Mouse (Mus musculus): Measurements from ENCODE around the gene Myo16. TPM values are rescaled to one million over a fixed set of nuclear protein-coding genes. Genes with fewer than 3 reads are reported as not detected.

The Myo16 gene
- polyA plus RNA-seq, 1 experiment from 2014 or later = 0.50 TPM

DNA sequence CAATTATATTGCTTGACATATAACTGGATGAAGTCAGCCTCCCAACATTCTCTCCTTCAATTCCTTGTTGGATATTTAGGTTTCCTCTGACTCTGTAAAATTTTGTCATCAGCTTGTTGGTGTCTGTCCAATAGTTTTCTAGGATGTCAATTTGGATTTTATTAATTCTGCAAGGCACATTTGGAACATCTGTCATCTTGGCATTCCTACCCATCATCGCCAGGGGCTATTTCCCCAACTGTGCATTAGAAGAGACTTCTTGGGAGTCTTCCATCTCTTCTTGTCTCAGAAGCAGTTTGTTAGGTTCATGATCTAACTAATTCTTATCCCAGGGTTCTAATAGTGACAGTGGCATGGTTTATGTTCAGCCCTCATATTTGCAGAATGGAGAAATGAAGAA, 196.7 kb downstream of the Myo16 start:
- no peak for DNase-seq (ENCODE audit: extremely low spot score, low spot score)
- Histone ChIP-seq H3K27ac (no peak overlapping the region), H3K9me3 (no peaks in the 10 kb centered on the region; the same call in 1 of the 2 replicates), H3K27me3 (ENCODE audit: poor library complexity, severe bottlenecking) (no peaks in the 10 kb centered on the region), H3K4me3 (no peak overlapping the region), H3K4me1 (peaks cover 6% of the 10 kb centered on the region), H3K36me3 (replicated peaks) (no peaks in the 10 kb centered on the region)
- WGBS = 89% methylated on average over 1 of the region's 1 CpGs

DNA sequence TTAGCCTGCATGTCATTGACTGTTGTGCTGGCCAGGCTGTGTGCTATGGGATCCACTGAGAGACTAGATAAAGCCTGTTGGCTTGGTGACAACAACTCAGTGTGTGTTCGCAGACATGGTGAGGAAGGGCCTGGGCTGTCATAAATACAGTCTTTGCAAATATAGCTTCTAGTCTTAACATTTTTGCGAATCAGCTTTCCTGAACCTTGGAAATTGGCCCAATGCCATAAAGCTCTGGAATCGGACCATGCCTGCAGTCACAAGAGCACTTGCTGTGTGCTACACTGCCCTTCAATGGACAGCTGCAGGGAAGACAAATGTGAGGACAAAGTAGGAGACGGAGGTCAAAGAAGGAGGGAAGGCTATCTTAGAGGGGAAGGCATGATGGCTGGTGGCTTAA, 205.0 kb downstream of the Myo16 start:
- no peaks in the 10 kb centered on the region for H3K36me3 ChIP-seq (replicated peaks)
- 93% methylated on average over 4 of the region's 4 CpGs for WGBS
- no peak for DNase-seq (ENCODE audit: extremely low spot score, low spot score)
- H3K27ac ChIP-seq = no peak overlapping the region
- H3K4me1 ChIP-seq = peaks cover 11% of the 10 kb centered on the region
- H3K4me3 ChIP-seq = no peak overlapping the region
- H3K9me3 ChIP-seq = no peaks in the 10 kb centered on the region
- no peaks in the 10 kb centered on the region for H3K27me3 ChIP-seq (ENCODE audit: poor library complexity, severe bottlenecking)

DNA sequence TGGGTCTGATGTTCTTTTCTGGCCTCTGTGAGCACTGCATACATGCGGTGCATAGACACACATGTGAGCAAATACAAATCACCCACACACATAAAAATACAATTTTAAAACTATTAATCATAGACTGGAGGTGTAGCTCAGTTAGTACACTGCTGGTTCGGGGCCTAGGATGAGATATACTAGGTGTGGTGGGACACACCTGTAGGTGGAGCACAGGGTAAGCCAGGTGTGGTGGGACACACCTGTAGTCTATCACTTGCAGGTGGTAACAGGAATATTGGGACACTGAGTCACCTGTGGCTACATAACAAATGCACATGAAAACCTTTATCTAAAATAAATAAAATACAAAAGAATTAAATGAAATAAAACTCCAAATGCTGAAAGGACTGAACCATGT, 209.2 kb downstream of the Myo16 start:
- Histone ChIP-seq H3K27me3 (ENCODE audit: poor library complexity, severe bottlenecking) (no peaks in the 10 kb centered on the region), H3K4me1 (peaks cover 11% of the 10 kb centered on the region), H3K4me3 (no peak overlapping the region), H3K27ac (no peak overlapping the region), H3K9me3 (no peaks in the 10 kb centered on the region), H3K36me3 (replicated peaks) (no peaks in the 10 kb centered on the region)
- DNase-seq (ENCODE audit: extremely low spot score, low spot score) = no peak
- WGBS = 88% methylated on average over 2 of the region's 2 CpGs

DNA sequence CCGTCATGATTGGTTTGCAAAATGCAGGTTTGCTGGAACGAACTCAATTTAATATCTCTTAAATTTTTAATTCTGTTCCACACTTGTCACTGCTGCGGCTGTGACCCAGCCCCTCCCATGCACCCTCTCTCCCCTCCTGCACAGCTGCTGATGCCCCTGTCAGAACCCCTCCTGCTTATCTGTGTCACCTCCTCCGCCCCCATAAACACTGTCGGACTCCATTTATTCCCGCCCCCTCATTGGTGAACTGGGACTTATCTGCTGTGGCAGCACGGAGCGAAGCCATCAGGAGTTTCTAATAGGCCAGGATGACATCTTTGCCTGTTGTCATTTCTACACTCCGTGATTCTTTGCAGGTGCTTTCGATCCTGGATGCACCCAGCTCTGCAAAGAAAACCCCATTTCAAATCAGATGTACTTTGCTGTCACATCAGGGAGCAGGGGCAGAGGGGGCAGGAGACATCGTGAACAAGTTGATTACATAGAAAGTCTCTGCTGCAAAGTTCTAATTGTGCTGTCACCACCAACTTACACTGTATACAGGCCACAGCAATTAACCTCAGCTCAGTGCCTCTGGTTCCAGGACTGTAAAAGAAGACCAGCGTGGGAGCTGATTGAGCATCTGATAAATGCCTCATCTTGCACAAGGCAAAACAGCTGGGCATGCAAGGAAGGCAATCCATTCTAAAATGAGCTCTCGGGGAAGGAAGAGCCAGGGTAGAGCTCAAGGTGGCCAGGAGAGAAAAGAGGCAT, 210.1 kb downstream of the Myo16 start:
- DNase-seq (ENCODE audit: extremely low spot score, low spot score) = no peak
- H3K4me3 ChIP-seq = no peak overlapping the region
- H3K4me1 ChIP-seq = peaks cover 11% of the 10 kb centered on the region
- no peak overlapping the region for H3K27ac ChIP-seq
- no peaks in the 10 kb centered on the region for H3K36me3 ChIP-seq (replicated peaks)
- no peaks in the 10 kb centered on the region for H3K9me3 ChIP-seq
- H3K27me3 ChIP-seq (ENCODE audit: poor library complexity, severe bottlenecking) = no peaks in the 10 kb centered on the region
- WGBS = 81% methylated on average over 13 of the region's 13 CpGs

DNA sequence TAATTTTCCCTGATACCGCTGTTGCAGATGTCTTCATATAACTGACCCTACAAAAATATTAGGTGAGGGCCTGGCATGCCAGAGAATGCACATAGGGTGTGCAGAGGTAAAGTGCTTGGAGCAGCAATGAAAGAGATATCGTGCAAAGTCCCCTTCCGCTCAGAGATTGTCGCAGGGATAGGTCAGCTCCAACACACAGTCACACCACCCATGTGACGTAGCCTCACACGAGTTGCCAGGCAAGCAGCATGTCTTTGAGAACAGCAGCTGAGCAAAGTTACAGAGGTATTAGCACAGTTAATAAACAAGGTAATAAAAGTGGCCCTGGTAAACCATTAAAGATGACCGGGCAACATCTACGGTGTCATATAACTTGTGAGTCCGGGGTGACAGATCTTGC, 212.4 kb downstream of the Myo16 start:
- WGBS = 94% methylated on average over 9 of the region's 9 CpGs
- H3K9me3 ChIP-seq = no peaks in the 10 kb centered on the region
- H3K27me3 ChIP-seq (ENCODE audit: poor library complexity, severe bottlenecking) = no peaks in the 10 kb centered on the region
- H3K36me3 ChIP-seq (replicated peaks) = no peaks in the 10 kb centered on the region
- no peak for DNase-seq (ENCODE audit: extremely low spot score, low spot score)
- peaks cover 9% of the 10 kb centered on the region for H3K4me1 ChIP-seq
- no peak overlapping the region for H3K4me3 ChIP-seq
- no peak overlapping the region for H3K27ac ChIP-seq

DNA sequence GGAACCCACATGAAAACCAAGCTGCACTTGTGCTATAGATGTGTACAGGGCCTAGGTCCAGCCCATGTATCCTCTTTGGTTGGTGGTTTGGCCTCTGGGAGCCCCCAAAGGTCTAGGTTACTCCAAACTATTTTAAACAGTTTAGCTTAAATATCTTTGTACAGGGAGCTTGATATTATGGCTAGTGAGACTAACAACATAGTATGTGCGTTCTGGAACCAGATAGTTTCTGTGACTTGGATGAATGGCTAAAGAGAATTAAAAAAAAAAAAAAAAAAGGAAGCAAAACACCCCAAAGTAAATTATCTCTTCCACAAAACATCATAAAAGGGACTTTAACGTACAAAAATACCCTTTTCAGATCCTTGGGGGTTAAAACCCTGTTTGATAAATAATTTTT, 218.9 kb downstream of the Myo16 start:
- DNase-seq (ENCODE audit: extremely low spot score, low spot score) = no peak
- Histone ChIP-seq H3K4me3 (no peak overlapping the region), H3K9me3 (no peaks in the 10 kb centered on the region), H3K27ac (no peak overlapping the region), H3K36me3 (replicated peaks) (no peaks in the 10 kb centered on the region), H3K4me1 (no peaks in the 10 kb centered on the region), H3K27me3 (ENCODE audit: poor library complexity, severe bottlenecking) (no peaks in the 10 kb centered on the region)
- WGBS = 90% methylated on average over 2 of the region's 2 CpGs

DNA sequence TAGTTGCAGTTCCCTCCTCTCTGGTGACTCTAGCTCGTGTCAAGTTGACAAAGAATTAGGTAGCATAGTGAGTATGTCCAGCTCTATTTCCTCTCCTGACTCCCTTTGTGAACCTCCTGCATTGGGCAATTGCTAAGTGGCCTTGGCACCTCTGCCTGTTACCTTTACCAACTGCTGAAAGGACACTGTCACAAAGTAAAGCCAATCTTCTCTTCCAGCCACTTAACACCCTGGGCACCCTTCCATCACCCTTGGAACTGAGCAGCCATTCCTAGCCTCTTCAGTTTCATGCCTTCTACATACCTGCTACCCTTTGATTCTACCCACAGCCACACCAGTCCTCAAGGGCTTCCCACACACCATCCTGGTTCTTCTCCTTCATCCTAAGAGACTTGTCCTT, 233.4 kb downstream of the Myo16 start:
- H3K4me3 ChIP-seq = no peak overlapping the region
- H3K36me3 ChIP-seq (replicated peaks) = no peaks in the 10 kb centered on the region
- H3K27ac ChIP-seq = no peak overlapping the region
- H3K4me1 ChIP-seq = peaks cover 20% of the 10 kb centered on the region
- peaks cover 4% of the 10 kb centered on the region; the same call in 1 of the 2 replicates for H3K27me3 ChIP-seq (ENCODE audit: poor library complexity, severe bottlenecking)
- DNase-seq (ENCODE audit: extremely low spot score, low spot score) = no peak
- no peaks in the 10 kb centered on the region for H3K9me3 ChIP-seq
- WGBS = 73% methylated on average over 1 of the region's 1 CpGs

DNA sequence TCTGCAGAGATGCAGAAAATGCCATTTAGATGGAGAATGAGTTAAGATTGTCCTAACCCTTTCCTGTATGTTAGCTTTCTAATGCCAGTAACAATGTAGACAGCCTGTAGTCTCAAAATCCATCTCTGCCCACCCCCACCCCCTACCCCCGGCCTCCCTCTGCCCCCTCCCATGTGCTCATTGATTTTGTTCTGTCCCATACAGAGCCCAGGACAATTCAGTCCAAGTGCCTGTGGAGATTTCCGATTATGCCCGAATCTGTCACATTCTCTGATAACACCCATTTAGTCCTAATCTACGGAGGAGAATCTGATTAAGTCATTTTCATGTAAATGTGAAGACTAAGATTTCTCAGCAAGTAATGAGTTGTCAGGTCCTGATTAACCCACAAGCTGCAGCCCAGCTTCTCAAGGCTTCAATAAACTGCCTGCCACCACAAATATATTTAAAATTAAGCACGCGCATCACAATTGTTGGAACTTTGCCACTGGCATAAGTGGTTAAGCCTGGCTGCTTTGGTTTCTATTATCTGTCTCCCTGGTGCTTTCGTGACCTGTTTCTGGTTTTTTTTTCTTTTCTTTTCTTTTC, 237.5 kb downstream of the Myo16 start:
- 56% methylated on average over 7 of the region's 7 CpGs for WGBS
- no peak overlapping the region for H3K27ac ChIP-seq
- H3K4me1 ChIP-seq = peaks cover 28% of the 10 kb centered on the region
- no peaks in the 10 kb centered on the region for H3K9me3 ChIP-seq
- H3K27me3 ChIP-seq (ENCODE audit: poor library complexity, severe bottlenecking) = peaks cover 4% of the 10 kb centered on the region; the same call in 1 of the 2 replicates
- no peak overlapping the region for H3K4me3 ChIP-seq
- H3K36me3 ChIP-seq (replicated peaks) = no peaks in the 10 kb centered on the region
- DNase-seq (ENCODE audit: extremely low spot score, low spot score) = no peak

DNA sequence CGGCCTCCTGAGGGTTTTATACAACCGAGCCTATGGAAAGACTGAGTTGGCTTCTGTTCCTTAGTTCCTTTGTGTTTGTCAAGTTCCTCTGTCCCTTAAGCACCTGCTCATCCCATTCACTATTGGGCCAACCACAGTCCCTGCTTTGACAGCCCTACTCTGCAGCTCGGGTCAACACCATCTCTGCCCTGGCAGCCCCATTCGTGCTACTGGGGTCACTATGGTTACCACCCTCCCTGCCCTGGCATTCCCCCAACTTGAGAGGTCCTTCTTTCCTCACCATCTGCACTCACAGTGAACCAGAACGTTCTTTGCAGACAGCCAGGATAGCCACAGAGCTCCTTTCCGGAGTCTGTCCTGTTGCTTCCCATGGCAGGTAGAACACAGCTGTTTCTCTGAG, 238.2 kb downstream of the Myo16 start:
- DNase-seq (ENCODE audit: extremely low spot score, low spot score) = no peak
- Histone ChIP-seq H3K27me3 (ENCODE audit: poor library complexity, severe bottlenecking) (peaks cover 4% of the 10 kb centered on the region; the same call in 1 of the 2 replicates), H3K4me1 (peaks cover 28% of the 10 kb centered on the region), H3K4me3 (no peak overlapping the region), H3K9me3 (no peaks in the 10 kb centered on the region), H3K27ac (no peak overlapping the region), H3K36me3 (replicated peaks) (no peaks in the 10 kb centered on the region)
- WGBS = 57% methylated on average over 6 of the region's 6 CpGs

DNA sequence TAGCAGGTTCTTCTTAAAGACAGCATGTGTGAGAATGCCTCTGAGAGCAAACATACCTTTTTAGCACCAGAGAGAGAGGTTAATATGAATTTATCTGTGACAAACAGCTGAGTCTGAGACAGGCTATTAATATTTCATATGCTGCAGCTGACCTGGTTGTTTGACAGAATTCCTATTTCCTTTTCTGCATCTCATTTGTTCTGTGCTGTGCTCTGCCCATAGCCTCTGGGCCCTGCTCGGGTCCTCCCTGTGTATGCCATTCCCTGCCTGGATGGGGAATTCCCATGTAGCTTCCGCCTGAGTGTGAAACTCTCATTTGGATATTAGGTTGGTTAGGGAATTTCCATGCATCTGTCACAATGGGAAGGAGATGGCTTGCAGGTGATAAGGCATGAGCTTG, 240.8 kb downstream of the Myo16 start:
- no peak for DNase-seq (ENCODE audit: extremely low spot score, low spot score)
- Histone ChIP-seq H3K9me3 (no peaks in the 10 kb centered on the region), H3K4me3 (no peak overlapping the region), H3K36me3 (replicated peaks) (no peaks in the 10 kb centered on the region), H3K27ac (no peak overlapping the region), H3K4me1 (peaks cover 28% of the 10 kb centered on the region), H3K27me3 (ENCODE audit: poor library complexity, severe bottlenecking) (peaks cover 4% of the 10 kb centered on the region; the same call in 1 of the 2 replicates)
- 89% methylated on average over 2 of the region's 2 CpGs for WGBS

DNA sequence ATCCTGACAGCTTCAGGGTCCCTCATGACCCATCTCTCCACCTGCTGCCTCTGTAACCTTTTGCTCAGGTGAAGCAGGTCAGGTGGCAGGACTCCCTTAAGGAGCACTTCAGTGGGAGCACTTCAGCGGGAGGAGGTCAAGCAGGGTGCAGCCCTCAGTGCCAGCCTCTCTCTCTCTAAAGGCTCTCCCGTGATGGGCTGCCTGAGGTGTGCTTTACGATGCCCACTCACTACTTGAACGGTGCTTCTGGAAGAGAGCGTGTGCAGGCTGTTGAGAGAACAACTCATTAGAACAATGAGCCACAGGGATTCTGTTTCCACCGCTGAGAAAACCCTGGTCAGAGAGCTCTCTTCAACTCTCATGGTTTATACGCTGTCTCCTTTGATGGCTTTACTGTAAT, 241.4 kb downstream of the Myo16 start:
- H3K4me3 ChIP-seq = no peak overlapping the region
- no peaks in the 10 kb centered on the region for H3K9me3 ChIP-seq
- no peaks in the 10 kb centered on the region for H3K36me3 ChIP-seq (replicated peaks)
- DNase-seq (ENCODE audit: extremely low spot score, low spot score) = no peak
- peaks cover 28% of the 10 kb centered on the region for H3K4me1 ChIP-seq
- H3K27me3 ChIP-seq (ENCODE audit: poor library complexity, severe bottlenecking) = peaks cover 4% of the 10 kb centered on the region; the same call in 1 of the 2 replicates
- WGBS = 79% methylated on average over 7 of the region's 7 CpGs
- no peak overlapping the region for H3K27ac ChIP-seq

DNA sequence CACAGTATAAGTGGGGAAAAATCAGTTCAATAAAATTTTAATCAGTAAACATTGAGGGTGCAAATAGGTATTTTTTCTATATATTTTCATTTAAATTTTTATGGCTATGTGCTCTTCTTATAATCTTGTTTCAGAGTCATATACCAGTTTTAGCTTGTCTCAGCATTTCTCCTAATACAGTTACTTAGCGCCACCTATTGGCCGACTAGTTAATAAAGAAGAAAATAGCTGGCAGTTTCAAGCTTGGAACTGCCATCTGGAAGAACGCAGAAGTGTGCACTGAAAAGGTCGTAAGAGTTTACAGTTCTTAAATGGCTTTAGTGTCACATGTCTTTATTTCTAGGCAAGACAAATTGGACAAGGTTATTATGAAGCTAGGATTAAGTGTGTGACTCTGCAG, 248.9 kb downstream of the Myo16 start:
- DNase-seq (ENCODE audit: extremely low spot score, low spot score) = no peak
- Histone ChIP-seq H3K36me3 (replicated peaks) (no peaks in the 10 kb centered on the region), H3K27ac (no peak overlapping the region), H3K27me3 (ENCODE audit: poor library complexity, severe bottlenecking) (no peaks in the 10 kb centered on the region), H3K4me3 (no peak overlapping the region), H3K4me1 (no peaks in the 10 kb centered on the region), H3K9me3 (no peaks in the 10 kb centered on the region)
- WGBS = 24% methylated on average over 4 of the region's 4 CpGs

DNA sequence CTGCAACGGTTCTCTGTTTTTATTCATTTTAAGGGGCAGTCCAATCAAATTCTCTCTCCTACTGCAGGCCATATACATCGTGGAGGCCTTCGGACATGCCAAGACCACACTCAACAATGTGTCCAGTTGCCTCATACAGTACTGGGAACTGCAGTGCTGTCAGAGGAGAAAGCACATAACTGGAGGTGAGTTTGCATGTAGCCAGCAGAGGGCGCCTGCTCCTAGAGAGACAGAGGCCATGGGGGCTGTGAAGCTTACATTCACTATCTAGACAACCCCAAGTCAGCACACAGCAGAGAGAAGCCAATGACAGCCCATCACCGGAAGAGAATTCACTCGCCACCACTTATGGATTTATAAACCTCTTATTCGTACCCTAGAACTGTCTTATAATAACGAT, 251.8 kb downstream of the Myo16 start:
- 43% methylated on average over 8 of the region's 8 CpGs for WGBS
- peak; percentile 71 for DNase-seq (ENCODE audit: extremely low spot score, low spot score)
- no peaks in the 10 kb centered on the region for H3K27me3 ChIP-seq (ENCODE audit: poor library complexity, severe bottlenecking)
- no peaks in the 10 kb centered on the region for H3K36me3 ChIP-seq (replicated peaks)
- no peaks in the 10 kb centered on the region for H3K4me1 ChIP-seq
- H3K9me3 ChIP-seq = no peaks in the 10 kb centered on the region
- H3K4me3 ChIP-seq = no peak overlapping the region
- no peak overlapping the region for H3K27ac ChIP-seq
